Mouse (Mus musculus) gastrocnemius, adult 8-10 months (tissue): ENCODE results near the gene Unc13b. TPM values are rescaled to one million over a fixed set of nuclear protein-coding genes. Genes with fewer than 3 reads are reported as not detected.

Experiments used
- DNase-seq, 2 experiments: peaks; one replicate each; pipeline ENCODE4 v3.0.0; 2022; ENCODE audit warnings: low spot score in 2 of 2
- total RNA-seq, 4 experiments: library from RNA; stranded (reverse); gene quantifications; 2 replicates each; pipeline ENCODE4 v1.2.4; 2022

Gene Unc13b
- total RNA-seq, 4 experiments from 2014 or later, result 1.2 to 2.8 (median 1.5) TPM

GRCm38 (mm10) chr4:43037860-43038566 lies 20.7 kb upstream of the Unc13b start:
- DNase-seq, result no peak

- peak in 1 of 2 experiments; percentile 53 for DNase-seq
These were observed 19.9 kb upstream of the Unc13b start for GRCm38 (mm10) chr4:43038567-43039495.

- DNase-seq, result no peak
These were observed 19.1 kb upstream of the Unc13b start for GRCm38 (mm10) chr4:43039609-43040008.

- peak; percentile 95 to 97 for DNase-seq
These were observed 18.6 kb upstream of the Unc13b start for GRCm38 (mm10) chr4:43040114-43040572.

GRCm38 (mm10) chr4:43040881-43041547 lies 17.7 kb upstream of the Unc13b start:
- DNase-seq, result no peak

- DNase-seq, result no peak
These were observed 15.0 kb upstream of the Unc13b start for GRCm38 (mm10) chr4:43043644-43044357.

- no peak for DNase-seq
These were observed 14.1 kb upstream of the Unc13b start for GRCm38 (mm10) chr4:43044673-43045072.

- DNase-seq, result no peak
These were observed 13.5 kb upstream of the Unc13b start for GRCm38 (mm10) chr4:43045285-43045658.

- peak; percentile 98 for DNase-seq
These were observed 13.0 kb upstream of the Unc13b start, which contains the start of gene Fam214b for GRCm38 (mm10) chr4:43045659-43046302. TSS of gene Fam214b (minus strand) at chr4:43046220.

GRCm38 (mm10) chr4:43046607-43047006 lies 12.1 kb upstream of the Unc13b start:
- DNase-seq, result no peak

GRCm38 (mm10) chr4:43047231-43047630 lies 11.5 kb upstream of the Unc13b start:
- peak; percentile 53 to 56 for DNase-seq

- no peak for DNase-seq
These were observed 6.1 kb upstream of the Unc13b start for GRCm38 (mm10) chr4:43052627-43053026.

GRCm38 (mm10) chr4:43057654-43058053 lies 1.1 kb upstream of the Unc13b start:
- DNase-seq, result no peak

- DNase-seq, result no peak
These were observed 381 bp upstream of the Unc13b start for GRCm38 (mm10) chr4:43058392-43058752.

GRCm38 (mm10) chr4:43059697-43060096 lies 944 bp downstream of the Unc13b start:
- DNase-seq, result no peak

GRCm38 (mm10) chr4:43060286-43060685 lies 1.5 kb downstream of the Unc13b start:
- DNase-seq, result no peak

GRCm38 (mm10) chr4:43065471-43065870 lies 6.7 kb downstream of the Unc13b start:
- no peak for DNase-seq

GRCm38 (mm10) chr4:43074923-43075322 lies 16.2 kb downstream of the Unc13b start:
- DNase-seq, result no peak

- DNase-seq, result no peak
These were observed 19.4 kb downstream of the Unc13b start for GRCm38 (mm10) chr4:43078071-43078718.

GRCm38 (mm10) chr4:43082458-43082857 lies 23.7 kb downstream of the Unc13b start:
- DNase-seq, result no peak
